Mouse (Mus musculus) bone marrow macrophage, adult 2 months (primary cell): Measurements from ENCODE around the gene Olfr320. TPM values are rescaled to one million over a fixed set of nuclear protein-coding genes. Genes with fewer than 3 reads are reported as not detected.
"Not testable (repeated sequence)": the region's sequence is repeated elsewhere in the genome, so short reads cannot be mapped to it uniquely, and the experiment has no call there.

Experiments used
- H3K27ac ChIP-seq: 2 replicates; pipeline ENCODE4 v1.5.1; 2012; ENCODE audit warnings: low read depth, low read length; ENCODE audit not compliant: insufficient read depth
- H3K4me1 ChIP-seq: 2 replicates; pipeline ENCODE4 v1.6.1; 2012; ENCODE audit warnings: low read length; ENCODE audit not compliant: control insufficient read depth, insufficient read depth
- H3K4me3 ChIP-seq: 2 replicates; pipeline ENCODE4 v1.5.1; 2012; ENCODE audit warnings: mild to moderate bottlenecking, low read length, moderate library complexity; ENCODE audit not compliant: insufficient read depth
- CTCF ChIP-seq: IDR thresholded peaks from 2 replicates; pipeline ENCODE4 v1.5.1; 2012; ENCODE audit warnings: low read depth, mild to moderate bottlenecking, low read length, moderate library complexity
- POLR2A ChIP-seq: IDR thresholded peaks from 2 replicates; pipeline ENCODE4 v1.6.1; 2012; ENCODE audit warnings: mild to moderate bottlenecking, low read depth, low read length, borderline replicate concordance
- polyA plus RNA-seq: library from polyadenylated mRNA; stranded (reverse); fragments of >200 nt; gene quantifications from 2 replicates; pipeline ENCODE4 v1.2.4, GENCODE M21; 2012; ENCODE audit not compliant: missing spikeins, insufficient read depth, insufficient read length

The Olfr320 gene
- polyA plus RNA-seq, 1 experiment, result not detected

DNA sequence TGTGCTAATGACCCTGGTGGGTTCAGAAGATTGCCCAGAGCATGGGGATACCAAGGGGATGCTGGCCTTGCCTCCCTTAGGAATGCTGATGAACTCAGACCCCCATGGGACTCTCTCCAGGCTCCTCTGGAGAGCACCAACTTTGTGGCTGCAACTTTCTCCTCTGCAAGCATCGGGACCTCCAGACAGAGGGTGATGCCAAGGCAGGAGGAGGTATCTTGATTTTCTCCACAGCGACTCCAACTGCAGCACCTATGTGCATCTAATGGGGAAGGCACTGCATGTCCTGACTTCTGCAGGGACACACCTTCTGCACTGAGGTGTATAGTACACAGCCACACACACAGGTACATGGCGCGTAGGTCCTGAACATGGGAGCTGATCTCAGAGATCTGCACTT, 22.3 kb upstream of the Olfr320 start, which contains the start of gene Olfr322:
Gene Olfr322, plus strand, starts transcription at position 187 of the 400 bp plus-strand sequence.
- Histone ChIP-seq H3K4me1 (no peaks in the 10 kb centered on the region), H3K27ac (no peak within 1 kb of the TSS), H3K4me3 (no peak within 1 kb of the TSS)
- TF ChIP-seq CTCF (no peak), POLR2A (no peak)

DNA sequence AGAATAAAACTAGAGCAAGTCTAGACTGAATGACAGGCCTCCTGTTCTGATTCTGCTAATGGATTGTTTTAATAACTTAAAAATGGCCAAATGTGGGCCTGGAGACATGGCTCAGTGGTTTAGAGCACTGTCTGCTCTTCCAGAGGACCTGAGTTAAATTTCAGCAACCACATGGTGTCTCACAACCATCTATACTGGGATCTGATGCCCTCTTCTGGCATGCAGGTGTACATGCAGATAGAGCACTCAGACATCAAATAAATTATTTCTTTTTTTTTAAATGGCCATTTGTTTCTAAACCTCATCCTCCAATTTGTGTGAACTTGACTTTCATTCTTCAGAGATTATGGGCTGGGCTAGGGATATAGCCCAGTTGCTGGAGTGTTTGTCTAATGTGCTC, 11.6 kb upstream of the Olfr320 start:
- TF ChIP-seq CTCF (no peak), POLR2A (no peak)
- Histone ChIP-seq H3K27ac (no peak overlapping the region), H3K4me1 (no peaks in the 10 kb centered on the region), H3K4me3 (no peak overlapping the region)

DNA sequence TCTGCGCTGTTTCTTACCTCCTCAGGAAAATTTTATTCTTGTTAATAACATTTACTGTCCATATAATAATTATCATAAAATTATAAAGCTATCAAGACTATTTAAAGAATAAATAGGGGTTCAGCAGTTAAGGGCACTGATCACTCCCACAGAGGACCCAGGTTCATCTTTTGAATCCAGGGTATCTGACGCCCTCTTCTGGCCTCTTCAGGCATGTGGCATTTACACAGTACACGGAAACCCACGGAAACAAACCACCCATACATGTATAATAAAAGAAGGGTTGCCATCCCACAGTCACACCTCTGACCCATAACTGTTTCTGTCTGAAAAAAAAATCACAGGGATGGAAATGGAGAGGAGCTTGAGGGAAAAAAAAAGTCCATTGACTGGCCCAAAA, 9.1 kb upstream of the Olfr320 start:
- H3K4me3 ChIP-seq, result no peak overlapping the region
- TF ChIP-seq CTCF, result no peak
- TF ChIP-seq POLR2A, result no peak
- H3K27ac ChIP-seq, result no peak overlapping the region
- no peaks in the 10 kb centered on the region for H3K4me1 ChIP-seq

DNA sequence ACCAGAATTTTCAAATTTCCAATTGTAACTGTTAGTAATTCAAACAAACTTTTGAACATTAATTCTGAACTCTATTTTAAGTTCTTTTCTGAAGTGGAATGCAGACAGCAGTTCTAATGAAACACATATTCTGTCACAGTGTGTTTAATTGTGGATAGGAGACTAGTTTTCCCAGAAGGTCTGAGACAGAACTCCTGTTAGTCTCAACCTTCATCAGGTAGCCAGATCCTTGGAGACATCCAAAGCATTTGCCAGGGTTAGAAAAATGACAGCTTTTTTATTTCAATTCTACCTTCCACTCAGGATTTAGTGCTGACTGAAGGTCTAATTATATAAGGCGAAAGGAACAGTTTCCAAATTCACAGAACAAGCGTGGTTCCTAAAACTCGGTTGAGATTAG, 18.0 kb downstream of the Olfr320 start, which contains the start of gene Olfr319:
Gene Olfr319, plus strand, starts transcription at position 301 of the 400 bp plus-strand sequence.
- Histone ChIP-seq H3K4me1 (no peaks in the 10 kb centered on the region), H3K27ac (no peak within 1 kb of the TSS), H3K4me3 (no peak within 1 kb of the TSS)
- no peak for TF ChIP-seq POLR2A
- TF ChIP-seq CTCF, result no peak

DNA sequence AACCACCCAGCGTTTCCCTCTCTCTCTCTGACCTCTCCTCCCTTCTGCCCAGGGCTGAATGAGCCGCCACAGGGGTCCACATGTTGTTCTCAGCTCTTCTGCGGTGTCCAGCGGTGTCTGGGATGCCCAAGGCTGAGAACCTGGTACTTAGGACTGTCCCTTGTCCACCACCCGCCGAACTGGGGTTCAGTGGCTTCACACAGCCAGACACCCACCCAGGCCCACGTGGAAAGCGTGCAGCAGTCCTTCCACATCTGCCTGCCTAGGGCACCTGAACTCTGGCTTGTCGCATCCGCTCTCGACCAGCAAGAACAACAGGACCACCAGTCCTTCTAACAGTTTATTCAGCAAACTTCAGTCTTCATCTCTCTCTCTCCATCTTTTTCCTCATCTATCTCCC, 28.2 kb downstream of the Olfr320 start:
- no peak overlapping the region for H3K4me3 ChIP-seq
- no peak for TF ChIP-seq CTCF
- no peak for TF ChIP-seq POLR2A
- H3K4me1 ChIP-seq, result no peaks in the 10 kb centered on the region
- no peak overlapping the region for H3K27ac ChIP-seq

DNA sequence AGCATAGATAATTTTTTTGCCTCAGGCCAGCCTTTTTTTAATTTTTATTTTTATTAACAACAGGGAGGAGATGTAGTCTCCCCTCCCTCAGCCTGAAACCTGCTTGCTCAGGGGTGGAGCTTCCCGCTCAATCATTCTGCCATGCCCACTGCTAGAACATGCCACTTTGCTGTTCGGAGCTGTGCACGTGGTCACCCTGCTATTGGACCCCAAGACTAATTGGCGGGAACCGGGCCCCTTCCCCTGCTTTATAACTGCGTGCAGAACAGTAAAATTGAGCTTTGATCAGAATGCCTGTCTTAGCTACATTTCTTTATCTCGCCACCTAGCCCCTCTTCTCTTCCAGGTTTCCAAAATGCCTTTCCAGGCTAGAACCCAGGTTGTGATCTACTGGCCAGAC, 36.8 kb downstream of the Olfr320 start:
- H3K4me3 ChIP-seq, H3K27ac ChIP-seq: not testable (repeated sequence)

DNA sequence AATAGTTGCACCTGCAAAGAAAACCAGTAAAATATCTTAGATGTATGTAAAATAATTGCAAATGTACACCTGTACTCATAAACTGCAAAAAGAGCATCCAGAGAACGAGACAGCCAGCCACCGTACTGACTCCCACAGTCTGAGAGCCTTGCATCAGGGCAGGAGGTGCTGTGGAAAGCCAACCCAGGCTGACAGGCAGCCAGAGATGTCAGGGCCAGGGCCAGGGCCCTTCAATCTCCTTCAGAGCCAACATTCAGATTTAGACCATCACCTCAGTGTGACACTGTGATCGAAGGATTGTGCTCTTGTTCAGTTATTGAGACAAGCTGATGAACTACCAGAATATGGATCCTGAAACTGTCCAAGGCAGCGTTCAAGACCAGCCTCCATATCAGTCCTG, 38.8 kb downstream of the Olfr320 start:
- TF ChIP-seq CTCF (no peak), POLR2A (no peak)
- H3K4me1 ChIP-seq, result no peaks in the 10 kb centered on the region
- no peak overlapping the region for H3K4me3 ChIP-seq
- H3K27ac ChIP-seq, result no peak overlapping the region

More for the DNA sequence above, 36.8 kb downstream of the Olfr320 start:
- H3K4me1 ChIP-seq, result not testable (repeated sequence)

DNA sequence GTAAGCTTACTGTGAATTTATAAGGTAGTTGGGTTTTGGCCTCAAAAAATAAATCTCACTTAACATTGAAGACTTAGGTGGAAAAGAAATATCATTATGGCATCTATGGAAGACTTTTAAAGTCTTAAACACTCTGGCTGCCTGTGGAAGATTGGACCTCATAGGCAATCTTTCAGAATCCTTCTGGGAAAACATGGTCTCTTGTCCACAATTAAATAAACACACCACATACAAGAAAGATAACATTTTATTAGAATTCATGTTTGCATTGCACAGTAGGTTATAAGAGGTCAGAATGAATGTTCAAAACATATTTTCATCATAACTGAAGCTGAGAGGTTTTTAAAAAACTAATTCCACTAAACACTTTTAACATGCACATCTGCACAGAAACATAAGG, 43.0 kb downstream of the Olfr320 start, which contains the start of gene Olfr318:
Gene Olfr318, minus strand, starts transcription at position 101 of the 400 bp plus-strand sequence.
- TF ChIP-seq CTCF, result no peak
- no peak for TF ChIP-seq POLR2A
- Histone ChIP-seq H3K4me1 (no peaks in the 10 kb centered on the region), H3K27ac (no peak within 1 kb of the TSS), H3K4me3 (no peak within 1 kb of the TSS)

DNA sequence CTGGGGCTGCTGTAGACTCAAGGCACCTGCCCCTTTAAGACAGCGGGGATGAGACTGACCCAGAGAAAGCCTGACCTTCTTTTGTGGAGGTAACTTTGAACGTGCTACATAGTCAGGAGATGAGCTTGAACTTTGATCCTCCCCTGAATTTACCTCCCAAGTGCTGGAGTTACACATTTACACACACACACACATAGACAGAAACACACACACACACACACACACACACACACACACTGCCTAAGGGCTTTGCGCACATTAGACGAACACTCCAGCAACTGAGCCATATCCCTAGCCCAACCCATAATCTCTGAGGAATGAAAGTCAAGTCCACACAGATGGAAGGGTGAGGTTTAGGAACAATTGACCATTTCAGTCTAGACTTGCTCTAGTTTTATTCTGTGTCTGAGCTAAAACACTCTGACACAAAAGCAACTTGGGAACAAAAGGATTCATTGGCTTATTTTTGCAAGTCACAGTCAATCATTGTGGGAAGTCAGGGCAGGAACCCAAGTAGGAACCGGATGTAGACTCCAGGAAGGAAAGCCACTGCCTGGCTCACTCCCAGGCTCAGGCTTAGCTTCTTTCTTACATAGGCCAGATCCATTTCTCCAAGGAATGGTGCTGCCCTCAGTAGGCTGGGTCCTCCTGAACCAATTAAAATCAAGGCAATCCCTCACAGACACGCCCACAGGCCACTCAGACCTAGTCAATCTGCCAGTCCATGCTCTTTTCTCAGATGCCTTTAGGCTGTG, 47.2 kb downstream of the Olfr320 start:
- H3K4me1 ChIP-seq, H3K4me3 ChIP-seq, H3K27ac ChIP-seq: not testable (repeated sequence)

DNA sequence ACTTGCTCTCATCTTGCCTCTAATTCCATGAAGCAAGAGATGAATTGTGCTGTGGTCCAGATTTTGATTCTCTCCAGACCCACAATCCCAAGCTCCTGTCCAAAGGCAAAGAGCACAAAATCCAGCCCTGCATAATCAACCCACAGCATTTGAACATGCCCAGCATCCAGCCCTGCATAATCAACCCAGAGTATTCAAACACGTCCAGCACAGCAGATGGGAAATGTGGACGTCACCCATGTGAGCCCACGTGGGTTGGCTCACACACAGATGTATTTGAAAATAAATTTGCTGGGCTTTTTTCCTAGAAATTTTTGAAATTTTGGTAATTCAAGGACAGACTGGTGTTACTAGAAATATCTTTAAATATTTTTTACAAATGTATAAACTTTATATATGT, 52.5 kb downstream of the Olfr320 start:
- TF ChIP-seq POLR2A (no peak), CTCF (no peak)
- H3K27ac ChIP-seq, result no peak overlapping the region
- no peaks in the 10 kb centered on the region for H3K4me1 ChIP-seq
- no peak overlapping the region for H3K4me3 ChIP-seq

Other genes with a start within 250 kb of the Olfr320 start
- not detected in 2 replicates for gene Gm12253, start 248.5 kb upstream of the Olfr320 start, polyA plus RNA-seq
- gene Lypd9, start 228.2 kb upstream of the Olfr320 start, polyA plus RNA-seq, result not detected in 2 replicates
- gene Olfr30, start 218.8 kb upstream of the Olfr320 start, polyA plus RNA-seq, result not detected in 2 replicates
- gene Olfr332, start 188.5 kb upstream of the Olfr320 start, polyA plus RNA-seq, result not detected in 2 replicates
- gene Olfr331, start 178.5 kb upstream of the Olfr320 start, polyA plus RNA-seq, result not detected in 2 replicates
- gene Olfr330, start 146.3 kb upstream of the Olfr320 start, polyA plus RNA-seq, result not detected in 2 replicates
- not detected in 2 replicates for gene Olfr329-ps, start 134.7 kb upstream of the Olfr320 start, polyA plus RNA-seq
- gene Olfr328, start 125.5 kb upstream of the Olfr320 start, polyA plus RNA-seq, result not detected in 2 replicates
- not detected in 2 replicates for gene Olfr224, start 110.5 kb upstream of the Olfr320 start, polyA plus RNA-seq
- gene Olfr325, start 103.4 kb upstream of the Olfr320 start, polyA plus RNA-seq, result not detected in 2 replicates
- gene Olfr324, start 86.0 kb upstream of the Olfr320 start, polyA plus RNA-seq, result not detected in 2 replicates
- gene 2210407C18Rik, start 65.0 kb upstream of the Olfr320 start, polyA plus RNA-seq, result not detected in 2 replicates
- not detected in 2 replicates for gene Olfr323, start 50.6 kb upstream of the Olfr320 start, polyA plus RNA-seq
- gene Trim58, start 40.6 kb upstream of the Olfr320 start, polyA plus RNA-seq, result not detected in 2 replicates
- gene Olfr322, start 22.3 kb upstream of the Olfr320 start, polyA plus RNA-seq, result not detected in 2 replicates
- gene Olfr319, start 18.1 kb downstream of the Olfr320 start, polyA plus RNA-seq, result not detected in 2 replicates
- not detected in 2 replicates for gene Olfr318, start 42.9 kb downstream of the Olfr320 start, polyA plus RNA-seq
- gene Olfr317, start 58.1 kb downstream of the Olfr320 start, polyA plus RNA-seq, result not detected in 2 replicates
- gene Olfr316, start 71.6 kb downstream of the Olfr320 start, polyA plus RNA-seq, result not detected in 2 replicates
- gene Olfr315, start 92.1 kb downstream of the Olfr320 start, polyA plus RNA-seq, result not detected in 2 replicates
- not detected in 2 replicates for gene Olfr314, start 101.9 kb downstream of the Olfr320 start, polyA plus RNA-seq
- not detected in 2 replicates for gene Fam183b, start 120.9 kb downstream of the Olfr320 start, polyA plus RNA-seq
- not detected in 2 replicates for gene Olfr313, start 133.9 kb downstream of the Olfr320 start, polyA plus RNA-seq
- not detected in 2 replicates for gene Olfr312, start 148.1 kb downstream of the Olfr320 start, polyA plus RNA-seq
- not detected in 2 replicates for gene Olfr311, start 158.2 kb downstream of the Olfr320 start, polyA plus RNA-seq
- 3.8 and 5.3 TPM in 2 replicates for gene Gm12258, start 166.1 kb downstream of the Olfr320 start, polyA plus RNA-seq
- gene 2810021J22Rik, start 186.1 kb downstream of the Olfr320 start, polyA plus RNA-seq, result 3.6 and 4.5 TPM in 2 replicates
- gene Zfp39, start 223.1 kb downstream of the Olfr320 start, polyA plus RNA-seq, result 3.3 and 4.0 TPM in 2 replicates
- gene Btnl10, start 236.8 kb downstream of the Olfr320 start, polyA plus RNA-seq, result not detected in 2 replicates